Mouse (Mus musculus) heart, postnatal 0 days (tissue): ENCODE measurements around the gene Ncor2.

Source experiments
- CTCF ChIP-seq: IDR thresholded peaks from 2 replicates; pipeline ENCODE4 v1.5.1; 2016; ENCODE audit warnings: antibody characterized with exemption, control low read depth, low read depth
- EP300 ChIP-seq: IDR thresholded peaks from 2 replicates; pipeline ENCODE4 v1.6.1; 2016; ENCODE audit warnings: antibody characterized with exemption, low read depth

GRCm38 (mm10) chr5:125041578-125041977 is 137.4 kb downstream of the Ncor2 start:
- TF ChIP-seq CTCF, result no peak
- TF ChIP-seq EP300, result no peak
